Mouse (Mus musculus) heart, embryonic 11.5 days (tissue): ENCODE results near the gene Capn12. TPM values are rescaled to one million over a fixed set of nuclear protein-coding genes. Genes with fewer than 3 reads are reported as not detected.

Source experiments
- ATAC-seq: fragments of 200-750 bp; cut with Nextera tagmentation; replicated peaks from 2 replicates; pipeline ENCODE4 v1.8.0; 2017; ENCODE audit warnings: moderate library complexity; ENCODE audit not compliant: insufficient number of reproducible peaks, low FRiP score, low TSS enrichment
- H3K27ac ChIP-seq: fragments of 300-500 bp; sonication (generic); 2 replicates; pipeline ENCODE4 v1.5.1; 2014; ENCODE audit warnings: mild to moderate bottlenecking, low read depth, low read length
- H3K27me3 ChIP-seq: fragments of 300-500 bp; sonication (generic); 2 replicates; pipeline ENCODE4 v1.6.1; 2014; ENCODE audit warnings: mild to moderate bottlenecking, low read length, mixed read lengths; ENCODE audit not compliant: control insufficient read depth, insufficient read depth
- H3K36me3 ChIP-seq: fragments of 300-500 bp; sonication (generic); 2 replicates; pipeline ENCODE4 v1.6.1; 2014; ENCODE audit warnings: mild to moderate bottlenecking, low read length, moderate library complexity, mixed read lengths; ENCODE audit not compliant: control insufficient read depth, insufficient read depth
- H3K4me1 ChIP-seq: fragments of 300-500 bp; sonication (generic); 2 replicates; pipeline ENCODE4 v1.6.1; 2014; ENCODE audit warnings: low read length; ENCODE audit not compliant: control insufficient read depth, insufficient read depth
- H3K4me2 ChIP-seq: fragments of 300-500 bp; sonication (generic); 2 replicates; pipeline ENCODE4 v1.6.1; 2014; ENCODE audit warnings: mild to moderate bottlenecking, moderate library complexity
- H3K4me3 ChIP-seq: fragments of 300-500 bp; sonication (generic); 2 replicates; pipeline ENCODE4 v1.5.1; 2014; ENCODE audit warnings: low read depth, low read length
- H3K9ac ChIP-seq: fragments of 300-500 bp; sonication (generic); 2 replicates; pipeline ENCODE4 v1.6.1; 2014; ENCODE audit warnings: mild to moderate bottlenecking, low read depth, low read length, moderate library complexity
- H3K9me3 ChIP-seq: fragments of 300-500 bp; sonication (generic); replicated peaks from 2 replicates; pipeline ENCODE4 v1.6.1; 2016; ENCODE audit warnings: low read length; ENCODE audit not compliant: control insufficient read depth
- WGBS: fragments of 180-500 bp; shearing (Covaris S2); extraction: QIAGEN DNeasy Blood & Tissue Kit; methylation state at CpG from one replicate; pipeline ENCODE4 v1.1.7; 2014; ENCODE audit not compliant: insufficient replicate concordance; 5-methylcytosine and 5-hydroxymethylcytosine counted together
- polyA plus RNA-seq: library from polyadenylated mRNA; unstranded; fragments of >200 nt; fragmentation: Nextera tagmentation; extraction: Ambion mirVana; gene quantifications from 2 replicates; pipeline ENCODE4 v1.2.1, GENCODE M21; 2014

The Capn12 gene
- 0.46 and 0.70 TPM in 2 replicates for polyA plus RNA-seq

DNA sequence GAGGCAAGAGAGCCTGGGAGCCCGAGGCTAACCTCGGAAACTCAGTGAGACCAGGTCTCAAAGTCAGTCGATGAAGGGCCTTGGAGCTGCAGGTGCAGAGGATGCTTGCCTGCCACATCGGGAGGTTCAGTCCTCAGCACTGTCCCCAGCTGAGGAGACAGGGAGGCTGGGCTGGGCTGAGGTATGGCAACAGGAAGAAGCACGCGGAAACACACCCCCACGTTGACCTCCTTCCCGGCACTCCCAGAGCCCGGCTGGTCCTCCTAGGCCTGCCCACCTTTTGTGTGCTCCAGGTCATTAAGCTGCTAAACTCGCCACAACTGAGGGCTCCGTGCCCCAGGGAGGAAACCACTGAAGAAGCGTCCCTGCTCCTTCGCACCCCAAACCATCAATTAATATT, at the start of gene Capn12:
Gene Capn12 (plus strand): TSS at position 224 of the 400 bp plus-strand sequence.
- Histone ChIP-seq H3K9ac (0 out of 2 replicates have a peak within 1 kb of the TSS, but pooled peaks have one; percentile 3), H3K27me3 (no peaks in the 10 kb centered on the region), H3K4me2 (no peak within 1 kb of the TSS), H3K36me3 (no peaks in the 10 kb centered on the region), H3K4me3 (no peak within 1 kb of the TSS), H3K4me1 (no peaks in the 10 kb centered on the region), H3K27ac (no peak within 1 kb of the TSS), H3K9me3 (no peaks in the 10 kb centered on the region)
- 42% methylated on average over 13 of the region's 13 CpGs for WGBS
- ATAC-seq: no peak; the same call in 1 of the 2 replicates

- H3K36me3 ChIP-seq: peaks cover 6% of the 10 kb centered on the region
- H3K4me3 ChIP-seq: no peak overlapping the region
- H3K4me1 ChIP-seq: peaks cover 8% of the 10 kb centered on the region
- H3K27ac ChIP-seq: no peak overlapping the region
- H3K9ac ChIP-seq: no peak overlapping the region
- no peaks in the 10 kb centered on the region for H3K9me3 ChIP-seq
- 73% methylated on average over 6 of the region's 6 CpGs for WGBS
- H3K4me2 ChIP-seq: no peak overlapping the region
- H3K27me3 ChIP-seq: no peaks in the 10 kb centered on the region
- ATAC-seq: no peak
These were observed 49.1 kb upstream of the Capn12 start for GRCm38 (mm10) chr7:28832137-28832536.

GRCm38 (mm10) chr7:28833723-28834347, 47.4 kb upstream of the Capn12 start, which contains the start of gene Lgals4:
Gene Lgals4 (plus strand): TSS chr7:28833854.
- peaks cover 6% of the 10 kb centered on the region for H3K36me3 ChIP-seq
- WGBS: 81% methylated on average over 6 of the region's 6 CpGs
- H3K4me1 ChIP-seq: peaks cover 8% of the 10 kb centered on the region
- H3K9ac ChIP-seq: no peak within 1 kb of the TSS
- no peak for ATAC-seq
- no peaks in the 10 kb centered on the region for H3K9me3 ChIP-seq
- H3K4me3 ChIP-seq: no peak within 1 kb of the TSS
- no peak within 1 kb of the TSS for H3K27ac ChIP-seq
- no peak within 1 kb of the TSS for H3K4me2 ChIP-seq
- H3K27me3 ChIP-seq: no peaks in the 10 kb centered on the region

DNA sequence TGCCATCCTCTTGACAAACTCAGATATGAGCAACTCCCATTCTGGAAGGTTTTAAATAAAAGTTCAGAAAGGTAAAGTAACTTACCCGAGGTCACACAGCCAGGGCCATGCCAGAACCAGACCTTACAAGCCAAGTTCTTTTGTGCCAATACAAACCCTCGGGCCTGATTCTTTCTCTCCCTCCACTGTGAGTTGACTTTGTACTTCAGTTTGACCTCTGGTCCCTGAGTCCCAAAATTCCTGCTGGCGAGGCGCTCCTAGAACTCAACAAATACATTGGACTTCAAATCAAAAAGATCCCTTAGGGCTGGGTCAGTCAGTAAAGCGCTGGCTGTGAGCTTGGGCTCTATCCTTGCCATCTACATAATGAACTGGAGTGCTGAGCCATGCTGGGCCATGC, 44.3 kb upstream of the Capn12 start:
- 76% methylated on average over 5 of the region's 5 CpGs for WGBS

GRCm38 (mm10) chr7:28838331-28838730, 42.9 kb upstream of the Capn12 start:
- no peak overlapping the region for H3K4me3 ChIP-seq
- H3K27ac ChIP-seq: no peak overlapping the region
- WGBS: 74% methylated on average over 9 of the region's 9 CpGs
- H3K4me2 ChIP-seq: no peak overlapping the region
- no peaks in the 10 kb centered on the region for H3K27me3 ChIP-seq
- no peaks in the 10 kb centered on the region for H3K4me1 ChIP-seq
- H3K36me3 ChIP-seq: no peaks in the 10 kb centered on the region
- H3K9me3 ChIP-seq: no peaks in the 10 kb centered on the region
- no peak for ATAC-seq
- no peak overlapping the region for H3K9ac ChIP-seq

More for the DNA sequence above, 44.3 kb upstream of the Capn12 start:
- Histone ChIP-seq H3K27me3 (no peaks in the 10 kb centered on the region), H3K36me3 (no peaks in the 10 kb centered on the region), H3K4me1 (no peaks in the 10 kb centered on the region), H3K4me3 (no peak overlapping the region), H3K27ac (no peak overlapping the region), H3K9ac (no peak overlapping the region), H3K9me3 (no peaks in the 10 kb centered on the region), H3K4me2 (no peak overlapping the region)
- no peak for ATAC-seq

DNA sequence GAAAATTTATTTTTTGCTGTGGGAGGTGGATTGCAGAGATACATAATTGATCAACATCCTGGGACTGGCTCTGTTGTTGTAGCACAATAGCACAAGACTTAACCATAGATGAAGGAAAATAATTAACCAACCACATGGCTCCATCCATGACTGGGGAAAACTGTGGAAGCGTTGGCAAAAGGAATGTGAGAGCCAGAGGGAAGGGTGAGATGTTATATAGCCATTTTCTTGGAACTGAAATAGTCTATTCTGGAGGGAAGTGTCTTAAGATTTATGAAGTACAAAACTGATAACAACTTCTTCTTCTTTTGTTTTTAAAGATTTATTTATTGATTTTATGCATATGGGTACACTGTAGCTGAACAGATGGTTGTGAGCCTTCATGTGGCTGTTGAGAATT, 33.9 kb upstream of the Capn12 start:
- H3K27me3 ChIP-seq: no peaks in the 10 kb centered on the region
- H3K4me2 ChIP-seq: no peak overlapping the region
- no peak overlapping the region for H3K9ac ChIP-seq
- H3K4me3 ChIP-seq: no peak overlapping the region
- H3K36me3 ChIP-seq: no peaks in the 10 kb centered on the region
- H3K9me3 ChIP-seq: no peaks in the 10 kb centered on the region
- H3K27ac ChIP-seq: no peak overlapping the region
- ATAC-seq: no peak
- H3K4me1 ChIP-seq: no peaks in the 10 kb centered on the region
- 88% methylated on average over 1 of the region's 1 CpGs for WGBS

DNA sequence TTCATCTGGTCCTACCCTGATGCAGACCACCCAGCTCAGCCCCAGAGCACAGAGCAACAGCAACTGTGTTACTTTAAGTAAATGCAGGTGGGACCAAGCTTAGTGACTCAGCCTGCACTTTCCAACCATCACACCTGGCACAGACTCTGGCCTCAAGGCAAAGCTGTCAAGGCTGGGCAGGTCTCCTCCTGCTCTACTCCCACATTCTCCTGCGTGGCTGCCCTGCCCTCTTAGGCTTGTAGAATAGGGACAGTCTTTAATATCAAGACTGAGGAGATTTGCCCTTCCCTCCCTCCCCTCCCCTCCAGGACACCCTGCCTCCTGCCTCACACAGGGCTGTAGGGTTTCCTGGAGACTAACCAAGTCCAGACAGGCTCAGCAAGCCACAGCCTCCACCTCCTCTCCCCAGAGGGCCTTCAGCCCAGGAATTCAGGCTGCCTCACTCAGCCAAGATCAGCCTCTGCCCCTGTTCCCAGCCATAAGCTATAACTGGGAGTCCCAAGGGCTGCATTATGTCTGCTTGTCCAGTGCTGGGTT, 31.5 kb upstream of the Capn12 start:
- WGBS: 27% methylated on average over 1 of the region's 1 CpGs
- H3K4me2 ChIP-seq: no peak overlapping the region
- H3K9me3 ChIP-seq: no peaks in the 10 kb centered on the region
- ATAC-seq: no peak
- H3K36me3 ChIP-seq: no peaks in the 10 kb centered on the region
- no peak overlapping the region for H3K27ac ChIP-seq
- no peak overlapping the region for H3K4me3 ChIP-seq
- H3K27me3 ChIP-seq: no peaks in the 10 kb centered on the region
- no peaks in the 10 kb centered on the region for H3K4me1 ChIP-seq
- no peak overlapping the region for H3K9ac ChIP-seq

GRCm38 (mm10) chr7:28850642-28851041, 30.6 kb upstream of the Capn12 start:
- WGBS: 75% methylated on average over 4 of the region's 4 CpGs
- H3K27me3 ChIP-seq: no peaks in the 10 kb centered on the region
- H3K4me2 ChIP-seq: no peak overlapping the region
- H3K4me1 ChIP-seq: no peaks in the 10 kb centered on the region
- ATAC-seq: no peak
- no peak overlapping the region for H3K4me3 ChIP-seq
- H3K36me3 ChIP-seq: no peaks in the 10 kb centered on the region
- no peak overlapping the region for H3K9ac ChIP-seq
- no peaks in the 10 kb centered on the region for H3K9me3 ChIP-seq
- no peak overlapping the region for H3K27ac ChIP-seq

DNA sequence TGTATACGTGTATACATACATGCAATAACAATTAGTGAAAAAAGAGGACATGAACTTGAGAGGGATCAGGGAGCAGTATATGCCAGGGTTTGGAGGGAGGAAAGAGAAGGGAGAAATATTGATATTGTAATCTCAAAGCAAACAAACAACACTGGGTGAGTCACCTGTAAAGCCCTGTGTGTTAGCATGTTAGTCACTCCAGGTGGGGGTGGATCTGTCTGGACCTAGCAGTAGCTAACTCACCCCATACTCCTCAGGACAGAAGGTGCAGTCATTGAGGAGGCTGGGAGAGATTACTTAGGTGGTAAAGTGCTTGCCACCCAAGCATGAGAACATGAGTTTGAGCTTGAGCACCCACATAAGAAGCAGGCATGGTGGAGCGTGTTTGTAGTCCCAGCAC, 21.3 kb upstream of the Capn12 start:
- H3K4me1 ChIP-seq: peaks cover 7% of the 10 kb centered on the region
- no peaks in the 10 kb centered on the region for H3K36me3 ChIP-seq
- no peak overlapping the region for H3K4me3 ChIP-seq
- peaks cover 3% of the 10 kb centered on the region; the same call in 1 of the 2 replicates for H3K27me3 ChIP-seq
- H3K9me3 ChIP-seq: peaks cover 3% of the 10 kb centered on the region; the same call in 1 of the 2 replicates
- no peak overlapping the region for H3K9ac ChIP-seq
- ATAC-seq: no peak
- no peak overlapping the region for H3K27ac ChIP-seq
- no peak overlapping the region for H3K4me2 ChIP-seq
- 87% methylated on average over 2 of the region's 2 CpGs for WGBS
